Mouse (Mus musculus) embryonic fibroblast, embryonic 13.5 days (primary cell): ENCODE measurements around the gene Ech1. TPM values are rescaled to one million over a fixed set of nuclear protein-coding genes. Genes with fewer than 3 reads are reported as not detected.

ENCODE experiments used
- H3K27ac ChIP-seq: 2 replicates; pipeline ENCODE4 v1.5.1; 2012; ENCODE audit warnings: low read length, control low read depth, inconsistent platforms; ENCODE audit not compliant: insufficient read depth
- H3K4me1 ChIP-seq: 2 replicates; pipeline ENCODE4 v1.6.1; 2011; ENCODE audit warnings: low read length; ENCODE audit not compliant: control insufficient read depth, insufficient read depth
- H3K4me3 ChIP-seq: 2 replicates; pipeline ENCODE4 v1.5.1; 2011; ENCODE audit warnings: mild to moderate bottlenecking, control low read depth, low read length; ENCODE audit not compliant: insufficient read depth
- CTCF ChIP-seq: IDR thresholded peaks from 2 replicates; pipeline ENCODE4 v1.5.1; 2011; ENCODE audit warnings: mild to moderate bottlenecking, control low read depth, low read length, moderate library complexity, borderline replicate concordance; ENCODE audit not compliant: insufficient read depth
- POLR2A ChIP-seq: IDR thresholded peaks from 2 replicates; pipeline ENCODE4 v1.6.1; 2011; ENCODE audit warnings: low read depth, mild to moderate bottlenecking, control low read depth, low read length, moderate library complexity
- polyA plus RNA-seq: library from polyadenylated mRNA; stranded (reverse); fragments of >200 nt; gene quantifications from 2 replicates; pipeline ENCODE4 v1.2.4, GENCODE M21; 2011; ENCODE audit warnings: low read depth; ENCODE audit not compliant: missing spikeins, insufficient read length

Ech1 gene
- polyA plus RNA-seq, 1 experiment = 80.4 TPM

GRCm38 (mm10) chr7:28823932-28824331 lies 1.1 kb upstream of the Ech1 start:
- no peak overlapping the region for H3K4me3 ChIP-seq
- peaks cover 24% of the 10 kb centered on the region for H3K4me1 ChIP-seq
- H3K27ac ChIP-seq = peak overlapping the region; percentile 88; the same call in 1 of the 2 replicates
- no peak for TF ChIP-seq CTCF
- no peak for TF ChIP-seq POLR2A

- TF ChIP-seq CTCF = no peak
- TF ChIP-seq POLR2A = peak; percentile 36; the same call in 1 of the 2 replicates
- Histone ChIP-seq H3K27ac (peak overlapping the region; percentile 84), H3K4me1 (peaks cover 11% of the 10 kb centered on the region), H3K4me3 (peak overlapping the region; percentile 51)
These were observed 827 bp downstream of the Ech1 start for GRCm38 (mm10) chr7:28825686-28826401.

GRCm38 (mm10) chr7:28826402-28826772 lies 1.4 kb downstream of the Ech1 start:
- H3K4me1 ChIP-seq = peaks cover 9% of the 10 kb centered on the region; the same call in 1 of the 2 replicates
- H3K27ac ChIP-seq = peak overlapping the region; percentile 84; the same call in 1 of the 2 replicates
- TF ChIP-seq POLR2A = no peak
- no peak for TF ChIP-seq CTCF
- no peak overlapping the region for H3K4me3 ChIP-seq

- Histone ChIP-seq H3K27ac (no peak overlapping the region), H3K4me3 (no peak overlapping the region), H3K4me1 (peaks cover 6% of the 10 kb centered on the region; the same call in 1 of the 2 replicates)
- TF ChIP-seq POLR2A = no peak
- TF ChIP-seq CTCF = no peak
These were observed 2.3 kb downstream of the Ech1 start for GRCm38 (mm10) chr7:28827338-28827737.

GRCm38 (mm10) chr7:28829821-28830220 lies 4.8 kb downstream of the Ech1 start:
- TF ChIP-seq CTCF (no peak), POLR2A (no peak)
- H3K4me3 ChIP-seq = no peak overlapping the region
- no peak overlapping the region for H3K27ac ChIP-seq

GRCm38 (mm10) chr7:28830981-28831380 lies 6.0 kb downstream of the Ech1 start:
- no peak for TF ChIP-seq CTCF
- TF ChIP-seq POLR2A = no peak
- Histone ChIP-seq H3K4me3 (no peak overlapping the region), H3K27ac (no peak overlapping the region), H3K4me1 (peaks cover under 1% of the 10 kb centered on the region; the same call in 1 of the 2 replicates)

More at GRCm38 (mm10) chr7:28829821-28830220, 4.8 kb downstream of the Ech1 start:
- H3K4me1 ChIP-seq = peaks cover 4% of the 10 kb centered on the region; the same call in 1 of the 2 replicates

GRCm38 (mm10) chr7:28831411-28832125 lies 6.6 kb downstream of the Ech1 start:
- Histone ChIP-seq H3K27ac (no peak overlapping the region), H3K4me1 (no peaks in the 10 kb centered on the region), H3K4me3 (no peak overlapping the region)
- TF ChIP-seq POLR2A (no peak), CTCF (no peak)

- TF ChIP-seq POLR2A (no peak), CTCF (no peak)
- Histone ChIP-seq H3K4me3 (no peak overlapping the region), H3K4me1 (no peaks in the 10 kb centered on the region), H3K27ac (no peak overlapping the region)
These were observed 7.1 kb downstream of the Ech1 start for GRCm38 (mm10) chr7:28832137-28832536.

GRCm38 (mm10) chr7:28833723-28834347 lies 8.8 kb downstream of the Ech1 start, which contains the start of gene Lgals4:
Lgals4 (plus strand) TSS chr7:28833854.
- Histone ChIP-seq H3K4me1 (no peaks in the 10 kb centered on the region), H3K4me3 (no peak within 1 kb of the TSS), H3K27ac (no peak within 1 kb of the TSS)
- TF ChIP-seq POLR2A = no peak
